Mouse (Mus musculus) liver, embryonic 12.5 days (tissue): ENCODE data around the gene Zc3hav1. TPM values are rescaled to one million over a fixed set of nuclear protein-coding genes. Genes with fewer than 3 reads are reported as not detected.
"Not testable (repeated sequence)": the region's sequence is repeated elsewhere in the genome, so short reads cannot be mapped to it uniquely, and the experiment has no call there.

Experiments used
- ATAC-seq: fragments of 200-750 bp; cut with Nextera tagmentation; 2 replicates; pipeline ENCODE4 v1.8.0; 2017; ENCODE audit warnings: moderate number of reproducible peaks, mild to moderate bottlenecking, moderate library complexity
- H3K27ac ChIP-seq: fragments of 300-500 bp; sonication (generic); 2 replicates; pipeline ENCODE4 v1.5.1; 2016; ENCODE audit warnings: mild to moderate bottlenecking
- H3K27me3 ChIP-seq: fragments of 300-500 bp; sonication (generic); replicated peaks from 2 replicates; pipeline ENCODE4 v1.6.1; 2016; ENCODE audit warnings: mild to moderate bottlenecking, moderate library complexity
- H3K36me3 ChIP-seq: fragments of 300-500 bp; sonication (generic); 2 replicates; pipeline ENCODE4 v1.6.1; 2016; ENCODE audit warnings: mild to moderate bottlenecking, moderate library complexity
- H3K4me1 ChIP-seq: fragments of 300-500 bp; sonication (generic); 2 replicates; pipeline ENCODE4 v1.6.1; 2016
- H3K4me2 ChIP-seq: fragments of 300-500 bp; sonication (generic); 2 replicates; pipeline ENCODE4 v1.6.1; 2016; ENCODE audit warnings: mild to moderate bottlenecking, moderate library complexity
- H3K4me3 ChIP-seq: fragments of 300-500 bp; sonication (generic); 2 replicates; pipeline ENCODE4 v1.5.1; 2016; ENCODE audit warnings: mild to moderate bottlenecking, moderate library complexity
- H3K9ac ChIP-seq: fragments of 300-500 bp; sonication (generic); 2 replicates; pipeline ENCODE4 v1.6.1; 2016; ENCODE audit warnings: mild to moderate bottlenecking, moderate library complexity
- H3K9me3 ChIP-seq: fragments of 300-500 bp; sonication (generic); replicated peaks from 2 replicates; pipeline ENCODE4 v1.6.1; 2016; ENCODE audit warnings: mild to moderate bottlenecking, moderate library complexity
- whole genome bisulfite sequencing: fragments of 180-500 bp; shearing (Covaris S2); methylation state at CpG from one replicate; pipeline ENCODE4 v1.1.7; 2016; ENCODE audit not compliant: insufficient replicate concordance; 5-methylcytosine and 5-hydroxymethylcytosine counted together
- polyA plus RNA-seq: library from polyadenylated mRNA; unstranded; fragments of >200 nt; fragmentation: Nextera tagmentation; extraction: Ambion mirVana; gene quantifications from 2 replicates; pipeline ENCODE4 v1.2.1, GENCODE M21; 2016

Zc3hav1 gene
- polyA plus RNA-seq, 1 experiment from 2014 or later: 30.6 TPM

- ATAC-seq: not testable (repeated sequence)
- H3K4me1 ChIP-seq: peaks cover 61% of the 10 kb centered on the region
- WGBS: 78% methylated on average over 11 of the region's 11 CpGs
These were observed 4.8 kb upstream of the Zc3hav1 start for GRCm38 (mm10) chr6:38359044-38359735.

GRCm38 (mm10) chr6:38358253-38359027, 4.0 kb upstream of the Zc3hav1 start:
- WGBS: 33% methylated on average over 8 of the region's 8 CpGs
- Histone ChIP-seq H3K4me1 (peaks cover 61% of the 10 kb centered on the region), H3K36me3 (no peaks in the 10 kb centered on the region), H3K27me3 (no peaks in the 10 kb centered on the region), H3K4me3 (no peak overlapping the region), H3K9me3 (no peaks in the 10 kb centered on the region), H3K9ac (no peak overlapping the region), H3K27ac (peak overlapping the region; percentile 74), H3K4me2 (no peak overlapping the region)
- no peak for ATAC-seq

More at GRCm38 (mm10) chr6:38359044-38359735, 4.8 kb upstream of the Zc3hav1 start:
- not testable (repeated sequence) for H3K9ac ChIP-seq, H3K4me2 ChIP-seq, H3K36me3 ChIP-seq, H3K27me3 ChIP-seq, H3K4me3 ChIP-seq, H3K9me3 ChIP-seq
- peak overlapping the region; percentile 74 for H3K27ac ChIP-seq

- ATAC-seq: no peak
- no peak overlapping the region for H3K4me3 ChIP-seq
- no peaks in the 10 kb centered on the region for H3K9me3 ChIP-seq
- no peak overlapping the region for H3K9ac ChIP-seq
- H3K27me3 ChIP-seq: no peaks in the 10 kb centered on the region
- WGBS: 51% methylated on average over 5 of the region's 5 CpGs
- H3K36me3 ChIP-seq: peaks cover 3% of the 10 kb centered on the region
- peaks cover 64% of the 10 kb centered on the region for H3K4me1 ChIP-seq
- H3K4me2 ChIP-seq: no peak overlapping the region
- peak overlapping the region; percentile 74 for H3K27ac ChIP-seq
These were observed 3.3 kb upstream of the Zc3hav1 start for GRCm38 (mm10) chr6:38357603-38358252.

GRCm38 (mm10) chr6:38356661-38357433, 2.4 kb upstream of the Zc3hav1 start:
- H3K4me2 ChIP-seq, H3K9ac ChIP-seq, ATAC-seq, H3K36me3 ChIP-seq, H3K9me3 ChIP-seq, H3K27me3 ChIP-seq, H3K4me3 ChIP-seq, H3K27ac ChIP-seq: not testable (repeated sequence)
- H3K4me1 ChIP-seq: peaks cover 71% of the 10 kb centered on the region
- 77% methylated on average over 15 of the region's 15 CpGs for WGBS

- peak overlapping the region; percentile 88 for H3K4me2 ChIP-seq
These were observed 1.5 kb upstream of the Zc3hav1 start for GRCm38 (mm10) chr6:38355862-38356261.

GRCm38 (mm10) chr6:38355354-38355823, 986 bp upstream of the Zc3hav1 start:
- ATAC-seq: no peak
- H3K27ac ChIP-seq: peak overlapping the region; percentile 99
- 12% methylated on average over 8 of the region's 8 CpGs for WGBS
- no peaks in the 10 kb centered on the region for H3K9me3 ChIP-seq
- no peaks in the 10 kb centered on the region for H3K27me3 ChIP-seq
- peaks cover 21% of the 10 kb centered on the region for H3K36me3 ChIP-seq
- H3K4me2 ChIP-seq: peak overlapping the region; percentile 88
- H3K4me1 ChIP-seq: peaks cover 70% of the 10 kb centered on the region
- peak overlapping the region; percentile 97 for H3K4me3 ChIP-seq
- H3K9ac ChIP-seq: peak overlapping the region; percentile 99

More at GRCm38 (mm10) chr6:38355862-38356261, 1.5 kb upstream of the Zc3hav1 start:
- Histone ChIP-seq H3K4me1 (peaks cover 70% of the 10 kb centered on the region), H3K9ac (peak overlapping the region; percentile 99), H3K4me3 (no peak overlapping the region), H3K27me3 (no peaks in the 10 kb centered on the region), H3K9me3 (no peaks in the 10 kb centered on the region), H3K36me3 (peaks cover 17% of the 10 kb centered on the region), H3K27ac (peak overlapping the region; percentile 99)
- 44% methylated on average over 7 of the region's 7 CpGs for WGBS
- ATAC-seq: no peak

- peak; percentile 59 for ATAC-seq
- Histone ChIP-seq H3K9ac (peak overlapping the region; percentile 99), H3K4me3 (peak overlapping the region; percentile 97), H3K27ac (peak overlapping the region; percentile 99), H3K4me2 (peak overlapping the region; percentile 88), H3K9me3 (no peaks in the 10 kb centered on the region), H3K27me3 (no peaks in the 10 kb centered on the region), H3K36me3 (peaks cover 27% of the 10 kb centered on the region), H3K4me1 (peaks cover 70% of the 10 kb centered on the region)
- WGBS: 5% methylated on average over 20 of the region's 20 CpGs
These were observed 435 bp upstream of the Zc3hav1 start for GRCm38 (mm10) chr6:38354723-38355353.

GRCm38 (mm10) chr6:38353181-38353580, 1.2 kb downstream of the Zc3hav1 start:
- peak overlapping the region; percentile 97 for H3K4me3 ChIP-seq
- peak overlapping the region; percentile 99 for H3K27ac ChIP-seq
- no peak for ATAC-seq
- H3K4me1 ChIP-seq: peaks cover 77% of the 10 kb centered on the region
- H3K36me3 ChIP-seq: peaks cover 41% of the 10 kb centered on the region
- no peaks in the 10 kb centered on the region for H3K27me3 ChIP-seq
- peak overlapping the region; percentile 88 for H3K4me2 ChIP-seq
- H3K9ac ChIP-seq: peak overlapping the region; percentile 99
- WGBS: 2% methylated on average over 13 of the region's 13 CpGs
- H3K9me3 ChIP-seq: no peaks in the 10 kb centered on the region

GRCm38 (mm10) chr6:38352451-38352850, 2.0 kb downstream of the Zc3hav1 start:
- peaks cover 77% of the 10 kb centered on the region for H3K4me1 ChIP-seq
- no peaks in the 10 kb centered on the region for H3K27me3 ChIP-seq
- peak overlapping the region; percentile 97 for H3K4me3 ChIP-seq
- 3% methylated on average over 10 of the region's 10 CpGs for WGBS
- peaks cover 47% of the 10 kb centered on the region for H3K36me3 ChIP-seq
- peak overlapping the region; percentile 99 for H3K27ac ChIP-seq
- H3K9me3 ChIP-seq: no peaks in the 10 kb centered on the region
- H3K4me2 ChIP-seq: peak overlapping the region; percentile 88
- no peak for ATAC-seq
- H3K9ac ChIP-seq: peak overlapping the region; percentile 99

GRCm38 (mm10) chr6:38351930-38352329, 2.5 kb downstream of the Zc3hav1 start:
- 29% methylated on average over 4 of the region's 4 CpGs for WGBS
- peak overlapping the region; percentile 99 for H3K9ac ChIP-seq
- peak overlapping the region; percentile 99 for H3K27ac ChIP-seq
- H3K4me1 ChIP-seq: peaks cover 77% of the 10 kb centered on the region
- H3K4me3 ChIP-seq: peak overlapping the region; percentile 97
- ATAC-seq: no peak
- H3K4me2 ChIP-seq: peak overlapping the region; percentile 88
- H3K9me3 ChIP-seq: no peaks in the 10 kb centered on the region
- no peaks in the 10 kb centered on the region for H3K27me3 ChIP-seq
- H3K36me3 ChIP-seq: peaks cover 49% of the 10 kb centered on the region

- Histone ChIP-seq H3K4me3 (peak overlapping the region; percentile 38), H3K36me3 (peaks cover 55% of the 10 kb centered on the region), H3K27ac (peak overlapping the region; percentile 69), H3K4me1 (peaks cover 80% of the 10 kb centered on the region), H3K4me2 (peak overlapping the region; percentile 61), H3K27me3 (no peaks in the 10 kb centered on the region), H3K9me3 (no peaks in the 10 kb centered on the region), H3K9ac (peak overlapping the region; percentile 41)
- no peak for ATAC-seq
- WGBS: 74% methylated on average over 9 of the region's 9 CpGs
These were observed 4.6 kb downstream of the Zc3hav1 start for GRCm38 (mm10) chr6:38349806-38350205.
